Mouse (Mus musculus) forebrain, embryonic 16.5 days (tissue): ENCODE results near the gene Smarca4. TPM values are rescaled to one million over a fixed set of nuclear protein-coding genes. Genes with fewer than 3 reads are reported as not detected.
"Not testable (repeated sequence)": the region's sequence is repeated elsewhere in the genome, so short reads cannot be mapped to it uniquely, and the experiment has no call there.

Source experiments
- ATAC-seq: fragments of 200-750 bp; cut with Nextera tagmentation; 2 replicates; pipeline ENCODE4 v1.8.0; 2017; ENCODE audit warnings: mild to moderate bottlenecking, moderate library complexity
- H3K27ac ChIP-seq: fragments of 300-500 bp; sonication (generic); 2 replicates; pipeline ENCODE4 v1.5.1; 2014; ENCODE audit warnings: low read length, control low read depth
- H3K27me3 ChIP-seq: fragments of 300-500 bp; sonication (generic); replicated peaks from 2 replicates; pipeline ENCODE4 v1.6.1; 2014; ENCODE audit warnings: low read length; ENCODE audit not compliant: control insufficient read depth, insufficient read depth
- H3K36me3 ChIP-seq: fragments of 300-500 bp; sonication (generic); 2 replicates; pipeline ENCODE4 v1.6.1; 2014; ENCODE audit not compliant: control insufficient read depth, insufficient read depth
- H3K4me1 ChIP-seq: fragments of 300-500 bp; sonication (generic); replicated peaks from 2 replicates; pipeline ENCODE4 v1.6.1; 2014; ENCODE audit warnings: low read length; ENCODE audit not compliant: control insufficient read depth, insufficient read depth
- H3K4me2 ChIP-seq: fragments of 300-500 bp; sonication (generic); 2 replicates; pipeline ENCODE4 v1.6.1; 2014; ENCODE audit warnings: mild to moderate bottlenecking, low read length, control low read depth
- H3K4me3 ChIP-seq: fragments of 300-500 bp; sonication (generic); replicated peaks from 2 replicates; pipeline ENCODE4 v1.5.1; 2014; ENCODE audit warnings: mild to moderate bottlenecking, low read length, control low read depth
- H3K9ac ChIP-seq: fragments of 300-500 bp; sonication (generic); replicated peaks from 2 replicates; pipeline ENCODE4 v1.6.1; 2014; ENCODE audit warnings: low read depth, low read length, control low read depth
- H3K9me3 ChIP-seq: fragments of 300-500 bp; sonication (generic); 2 replicates; pipeline ENCODE4 v1.6.1; 2016; ENCODE audit warnings: low read length; ENCODE audit not compliant: control insufficient read depth
- WGBS: fragments of 180-500 bp; shearing (Covaris S2); extraction: QIAGEN DNeasy Blood & Tissue Kit; methylation state at CpG from one replicate; pipeline ENCODE4 v1.1.7; 2014; 5-methylcytosine and 5-hydroxymethylcytosine counted together
- polyA plus RNA-seq: library from polyadenylated mRNA; unstranded; fragments of >200 nt; fragmentation: Nextera tagmentation; extraction: Ambion mirVana; gene quantifications from 2 replicates; pipeline ENCODE4 v1.2.1, GENCODE M21; 2015

Gene Smarca4
- polyA plus RNA-seq, 1 experiment from 2014 or later: 162 TPM

DNA sequence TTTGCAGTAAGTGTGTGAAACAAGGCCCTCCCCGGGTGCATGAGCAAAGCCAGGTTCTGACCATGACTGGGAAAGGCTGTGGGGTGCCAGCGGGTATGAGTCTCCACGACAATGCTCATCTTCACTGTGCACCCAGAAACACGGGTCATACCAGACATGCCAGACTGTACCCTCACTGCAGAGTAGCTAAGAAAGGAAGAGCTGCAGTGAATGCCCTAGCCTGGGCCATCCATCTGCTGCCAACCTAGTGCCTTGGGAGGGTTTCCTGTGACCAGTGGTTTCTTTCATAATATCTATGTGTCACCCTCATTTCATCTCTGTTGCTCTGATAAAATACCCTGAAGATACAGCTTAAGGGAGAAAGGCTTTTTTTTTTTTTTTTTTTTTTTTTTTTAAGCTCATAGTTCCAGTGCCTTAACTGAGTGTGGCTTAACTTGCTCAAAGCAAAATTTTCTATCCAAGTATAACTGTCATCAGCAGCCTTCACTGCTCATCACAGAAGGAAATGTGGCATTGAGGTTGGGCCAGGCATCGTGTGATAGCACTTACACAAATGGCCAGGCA is 79.3 kb downstream of the Smarca4 start:
- Histone ChIP-seq H3K9me3 (no peaks in the 10 kb centered on the region), H3K4me2 (no peak overlapping the region), H3K36me3 (peaks cover 24% of the 10 kb centered on the region), H3K4me3 (no peak overlapping the region), H3K4me1 (no peaks in the 10 kb centered on the region), H3K27me3 (no peaks in the 10 kb centered on the region), H3K27ac (no peak overlapping the region), H3K9ac (no peak overlapping the region)
- WGBS: 94% methylated on average over 5 of the region's 5 CpGs
- no peak for ATAC-seq

- ATAC-seq: no peak
- H3K4me3 ChIP-seq: no peak overlapping the region
- no peaks in the 10 kb centered on the region for H3K27me3 ChIP-seq
- H3K9ac ChIP-seq: no peak overlapping the region
- 92% methylated on average over 6 of the region's 6 CpGs for WGBS
- no peaks in the 10 kb centered on the region for H3K9me3 ChIP-seq
- no peak overlapping the region for H3K4me2 ChIP-seq
- H3K27ac ChIP-seq: no peak overlapping the region
- no peaks in the 10 kb centered on the region for H3K4me1 ChIP-seq
- H3K36me3 ChIP-seq: peaks cover 35% of the 10 kb centered on the region
These were observed 81.2 kb downstream of the Smarca4 start for GRCm38 (mm10) chr9:21697121-21697520.

DNA sequence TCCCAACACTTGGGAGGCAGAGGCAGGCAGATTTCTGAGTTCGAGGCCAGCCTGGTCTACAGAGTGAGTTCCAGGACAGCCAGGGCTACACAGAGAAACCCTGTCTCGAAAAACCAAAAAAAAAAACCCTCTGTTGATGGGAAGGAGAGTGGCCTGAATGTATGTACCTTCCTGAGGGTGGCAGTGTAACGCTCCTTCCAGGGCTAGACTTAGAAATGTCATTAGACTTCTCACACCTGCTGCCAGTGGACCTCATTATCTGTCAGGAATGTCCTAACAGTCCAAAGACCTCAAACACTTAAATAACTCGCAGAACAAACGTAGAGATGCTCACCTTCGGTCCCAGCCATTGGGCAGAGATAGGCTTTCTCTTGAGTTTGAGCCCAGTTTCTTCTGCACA is 83.3 kb downstream of the Smarca4 start:
- not testable (repeated sequence) for H3K27me3 ChIP-seq, H3K4me2 ChIP-seq, ATAC-seq, H3K4me1 ChIP-seq, H3K9ac ChIP-seq, H3K4me3 ChIP-seq, H3K9me3 ChIP-seq, H3K27ac ChIP-seq
- 87% methylated on average over 6 of the region's 6 CpGs for WGBS
- peaks cover 43% of the 10 kb centered on the region for H3K36me3 ChIP-seq

DNA sequence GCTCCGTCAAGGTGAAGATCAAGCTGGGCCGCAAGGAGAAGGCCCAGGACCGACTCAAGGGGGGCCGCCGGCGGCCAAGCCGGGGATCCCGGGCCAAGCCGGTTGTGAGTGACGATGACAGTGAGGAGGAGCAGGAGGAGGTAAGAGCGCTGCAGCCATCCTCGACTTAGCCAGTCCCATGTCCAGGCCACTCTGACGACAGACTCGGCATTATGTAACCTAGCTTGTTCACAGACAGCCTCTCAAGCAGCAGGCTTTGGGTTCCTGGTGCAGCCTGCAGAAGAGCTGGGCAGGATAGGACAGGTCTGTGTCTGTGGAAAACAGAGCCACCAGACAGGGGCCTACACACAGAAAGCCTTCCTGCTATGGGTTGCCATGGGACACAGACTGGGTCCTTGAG is 85.1 kb downstream of the Smarca4 start:
- Histone ChIP-seq H3K27me3 (no peaks in the 10 kb centered on the region), H3K9me3 (no peaks in the 10 kb centered on the region), H3K36me3 (peaks cover 43% of the 10 kb centered on the region), H3K4me3 (no peak overlapping the region), H3K4me1 (no peaks in the 10 kb centered on the region), H3K27ac (no peak overlapping the region), H3K9ac (no peak overlapping the region), H3K4me2 (no peak overlapping the region)
- 96% methylated on average over 14 of the region's 14 CpGs for WGBS
- ATAC-seq: no peak

GRCm38 (mm10) chr9:21703494-21703893 is 87.5 kb downstream of the Smarca4 start:
- Histone ChIP-seq H3K4me2 (no peak overlapping the region), H3K36me3 (peaks cover 51% of the 10 kb centered on the region), H3K27me3 (no peaks in the 10 kb centered on the region), H3K4me1 (no peaks in the 10 kb centered on the region), H3K9me3 (no peaks in the 10 kb centered on the region), H3K9ac (no peak overlapping the region), H3K4me3 (no peak overlapping the region), H3K27ac (no peak overlapping the region)
- no peak for ATAC-seq
- 94% methylated on average over 7 of the region's 7 CpGs for WGBS

GRCm38 (mm10) chr9:21706085-21706484 is 90.1 kb downstream of the Smarca4 start:
- H3K27me3 ChIP-seq: no peaks in the 10 kb centered on the region
- no peaks in the 10 kb centered on the region for H3K4me1 ChIP-seq
- H3K27ac ChIP-seq: no peak overlapping the region
- H3K4me3 ChIP-seq: no peak overlapping the region
- H3K9me3 ChIP-seq: no peaks in the 10 kb centered on the region
- WGBS: 84% methylated on average over 4 of the region's 4 CpGs
- ATAC-seq: no peak
- H3K9ac ChIP-seq: no peak overlapping the region
- H3K4me2 ChIP-seq: no peak overlapping the region
- H3K36me3 ChIP-seq: peaks cover 40% of the 10 kb centered on the region

GRCm38 (mm10) chr9:21706586-21707265 is 90.8 kb downstream of the Smarca4 start:
- no peak overlapping the region for H3K9ac ChIP-seq
- H3K4me3 ChIP-seq: no peak overlapping the region
- no peak overlapping the region for H3K4me2 ChIP-seq
- no peaks in the 10 kb centered on the region for H3K4me1 ChIP-seq
- WGBS: 88% methylated on average over 8 of the region's 8 CpGs
- no peak for ATAC-seq
- H3K27me3 ChIP-seq: no peaks in the 10 kb centered on the region
- no peak overlapping the region for H3K27ac ChIP-seq
- no peaks in the 10 kb centered on the region for H3K9me3 ChIP-seq
- peaks cover 34% of the 10 kb centered on the region for H3K36me3 ChIP-seq

DNA sequence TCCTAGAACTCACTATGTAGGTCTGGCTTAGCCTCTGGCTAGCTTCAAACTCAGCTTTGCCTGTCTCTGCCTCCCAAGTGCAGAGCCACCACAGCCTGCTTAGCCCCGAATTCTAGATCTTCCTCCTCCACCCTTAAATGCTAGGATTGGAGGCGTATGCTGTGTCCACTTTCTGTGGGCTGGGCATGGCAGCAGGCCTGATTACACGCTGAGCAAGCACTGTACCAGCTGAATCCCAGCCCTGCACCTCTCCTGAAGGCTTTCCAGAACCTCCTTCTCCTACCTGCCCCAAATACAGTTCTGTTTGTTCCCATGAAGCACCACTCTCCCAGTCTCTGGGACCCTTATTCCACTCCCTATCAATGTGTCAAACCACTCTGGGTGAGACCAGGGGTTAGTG is 93.4 kb downstream of the Smarca4 start:
- no peak overlapping the region for H3K4me2 ChIP-seq
- no peaks in the 10 kb centered on the region for H3K9me3 ChIP-seq
- peaks cover 14% of the 10 kb centered on the region for H3K36me3 ChIP-seq
- no peak for ATAC-seq
- H3K27me3 ChIP-seq: no peaks in the 10 kb centered on the region
- 90% methylated on average over 3 of the region's 3 CpGs for WGBS
- no peak overlapping the region for H3K9ac ChIP-seq
- no peak overlapping the region for H3K27ac ChIP-seq
- H3K4me1 ChIP-seq: no peaks in the 10 kb centered on the region
- H3K4me3 ChIP-seq: no peak overlapping the region

- Histone ChIP-seq H3K27ac (no peak overlapping the region), H3K27me3 (no peaks in the 10 kb centered on the region), H3K9me3 (no peaks in the 10 kb centered on the region), H3K4me2 (no peak overlapping the region), H3K9ac (no peak overlapping the region), H3K36me3 (no peaks in the 10 kb centered on the region), H3K4me3 (no peak overlapping the region), H3K4me1 (no peaks in the 10 kb centered on the region)
- WGBS: 70% methylated on average over 4 of the region's 4 CpGs
- no peak for ATAC-seq
These were observed 99.3 kb downstream of the Smarca4 start for GRCm38 (mm10) chr9:21715298-21715697.
